Mouse (Mus musculus) midbrain, embryonic 16.5 days (tissue): Measurements from ENCODE around the gene Terb1. TPM values are rescaled to one million over a fixed set of nuclear protein-coding genes. Genes with fewer than 3 reads are reported as not detected.
A peak's percentile ranks its signal among the peaks of the same experiment; 100 is the strongest.

Source experiments
- ATAC-seq: fragments of 200-750 bp; cut with Nextera tagmentation; 2 replicates; pipeline ENCODE4 v1.8.0; 2017; ENCODE audit warnings: moderate TSS enrichment
- H3K27ac ChIP-seq: fragments of 300-500 bp; sonication (generic); 2 replicates; pipeline ENCODE4 v1.5.1; 2014; ENCODE audit warnings: mild to moderate bottlenecking, low read length, mixed read lengths
- H3K27me3 ChIP-seq: fragments of 300-500 bp; sonication (generic); 2 replicates; pipeline ENCODE4 v1.6.1; 2014; ENCODE audit warnings: low read depth, low read length, mixed read lengths; ENCODE audit not compliant: control insufficient read depth, insufficient read depth
- H3K36me3 ChIP-seq: fragments of 300-500 bp; sonication (generic); 2 replicates; pipeline ENCODE4 v1.6.1; 2014; ENCODE audit warnings: mild to moderate bottlenecking, low read length, moderate library complexity, mixed read lengths; ENCODE audit not compliant: control insufficient read depth, insufficient read depth
- H3K4me1 ChIP-seq: fragments of 300-500 bp; sonication (generic); 2 replicates; pipeline ENCODE4 v1.6.1; 2014; ENCODE audit warnings: mild to moderate bottlenecking, low read length, mixed read lengths; ENCODE audit not compliant: control insufficient read depth, insufficient read depth
- H3K4me2 ChIP-seq: fragments of 300-500 bp; sonication (generic); 2 replicates; pipeline ENCODE4 v1.6.1; 2014; ENCODE audit warnings: mild to moderate bottlenecking, low read length, mixed read lengths
- H3K4me3 ChIP-seq: fragments of 300-500 bp; sonication (generic); 2 replicates; pipeline ENCODE4 v1.5.1; 2014; ENCODE audit warnings: low read depth, mild to moderate bottlenecking, low read length, moderate library complexity, mixed read lengths
- H3K9ac ChIP-seq: fragments of 300-500 bp; sonication (generic); 2 replicates; pipeline ENCODE4 v1.6.1; 2014; ENCODE audit warnings: low read depth, low read length, mixed read lengths
- H3K9me3 ChIP-seq: fragments of 300-500 bp; sonication (generic); replicated peaks from 2 replicates; pipeline ENCODE4 v1.6.1; 2014; ENCODE audit warnings: mild to moderate bottlenecking, low read length, mixed read lengths; ENCODE audit not compliant: control insufficient read depth, poor library complexity, severe bottlenecking
- WGBS: fragments of 180-500 bp; shearing (Covaris S2); extraction: QIAGEN DNeasy Blood & Tissue Kit; methylation state at CpG from one replicate; pipeline ENCODE4 v1.1.7; 2014; 5-methylcytosine and 5-hydroxymethylcytosine counted together
- polyA plus RNA-seq: library from polyadenylated mRNA; unstranded; fragments of >200 nt; fragmentation: Nextera tagmentation; extraction: Ambion mirVana; gene quantifications from 2 replicates; pipeline ENCODE4 v1.2.1, GENCODE M21; 2015

Terb1 gene
- 0.70 and 0.81 TPM in 2 replicates for polyA plus RNA-seq

DNA sequence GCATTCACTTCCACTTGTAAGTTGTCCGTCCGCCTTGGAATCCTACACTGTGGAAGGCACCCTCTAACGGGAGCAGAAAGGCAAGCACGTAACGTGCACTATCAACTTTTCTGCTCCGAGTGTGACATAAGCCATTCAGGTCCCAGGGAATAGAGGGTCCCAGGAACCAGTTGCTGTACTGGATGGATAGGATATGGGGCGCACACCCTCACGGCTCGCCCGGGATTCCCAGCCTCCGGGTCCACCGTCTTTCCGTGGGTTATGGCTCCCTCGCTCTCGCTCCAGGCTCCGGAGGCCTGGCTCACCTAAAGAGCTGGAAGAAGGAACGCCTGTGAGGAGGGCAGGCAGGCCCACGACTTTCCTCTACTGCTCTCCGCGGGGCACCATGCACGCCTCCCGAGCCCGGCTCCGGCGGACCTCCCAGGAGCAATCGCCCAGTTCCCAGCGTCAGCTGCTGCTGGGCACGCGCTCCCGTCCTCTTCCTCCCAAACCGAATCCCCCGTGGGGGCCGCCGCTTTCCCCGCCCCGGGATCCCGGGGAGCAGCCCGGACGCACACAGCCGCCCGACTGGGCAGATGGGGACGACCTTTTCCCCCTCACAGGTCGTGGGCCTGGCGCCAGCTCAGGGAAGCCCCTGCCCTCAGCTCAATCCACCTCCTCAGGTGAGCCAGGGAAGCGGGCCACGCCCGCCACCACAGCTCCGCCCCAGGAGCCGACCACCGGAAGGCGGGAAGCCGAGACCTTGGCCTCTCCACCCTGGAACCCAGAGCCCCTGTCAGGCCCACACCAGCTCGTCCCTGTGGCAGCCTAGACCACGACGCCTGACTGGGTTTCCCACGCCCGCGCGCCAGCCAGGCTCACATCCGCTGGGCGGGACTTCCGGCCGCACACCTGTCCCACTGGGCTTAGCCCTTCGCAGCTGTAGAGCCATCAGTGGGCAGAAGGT lies at the start of gene Terb1:
Terb1 (minus strand) TSS at position 850 of the 946 bp plus-strand sequence.
- ATAC-seq, result peak; percentile 93
- Histone ChIP-seq H3K9ac (peak within 1 kb of the TSS; percentile 86), H3K4me3 (peak within 1 kb of the TSS; percentile 73), H3K27me3 (no peaks in the 10 kb centered on the region), H3K36me3 (peaks cover 12% of the 10 kb centered on the region), H3K9me3 (no peaks in the 10 kb centered on the region), H3K4me1 (no peaks in the 10 kb centered on the region), H3K27ac (peak within 1 kb of the TSS; percentile 47; the same call in 1 of the 2 replicates), H3K4me2 (peak within 1 kb of the TSS; percentile 100)
- 2% methylated on average over 63 of the region's 64 CpGs for WGBS

DNA sequence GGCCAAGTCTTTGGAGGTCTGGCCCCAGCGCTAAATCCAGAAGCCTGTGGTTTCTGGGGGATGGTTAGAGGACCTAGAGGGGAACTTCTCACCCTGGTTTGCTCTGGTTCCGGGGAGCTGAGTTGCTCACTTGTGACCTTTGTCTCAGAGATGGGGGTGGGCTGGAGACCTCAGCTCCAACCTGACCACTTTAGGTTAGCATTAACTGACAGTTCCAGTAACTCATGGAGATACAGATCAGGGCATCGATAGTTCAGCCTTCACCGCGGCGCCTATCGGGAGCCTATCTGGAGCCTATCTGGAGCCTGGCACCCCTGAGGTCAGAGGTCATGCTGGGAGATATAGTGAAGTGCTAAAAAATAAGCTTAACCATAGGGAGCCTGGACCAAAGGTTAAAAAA lies 47.5 kb upstream of the Terb1 start:
- Histone ChIP-seq H3K9ac (no peak overlapping the region), H3K4me1 (no peaks in the 10 kb centered on the region), H3K27me3 (no peaks in the 10 kb centered on the region), H3K36me3 (no peaks in the 10 kb centered on the region), H3K27ac (no peak overlapping the region), H3K9me3 (no peaks in the 10 kb centered on the region), H3K4me2 (no peak overlapping the region), H3K4me3 (no peak overlapping the region)
- no peak for ATAC-seq
- WGBS, result 88% methylated on average over 7 of the region's 7 CpGs

- Histone ChIP-seq H3K27ac (no peak overlapping the region), H3K9me3 (no peaks in the 10 kb centered on the region), H3K4me1 (no peaks in the 10 kb centered on the region), H3K4me2 (no peak overlapping the region), H3K9ac (no peak overlapping the region), H3K27me3 (no peaks in the 10 kb centered on the region), H3K4me3 (no peak overlapping the region), H3K36me3 (no peaks in the 10 kb centered on the region)
- ATAC-seq, result no peak
- WGBS, result 84% methylated on average over 4 of the region's 4 CpGs
Observed at GRCm38 (mm10) chr8:104555191-104555590, 45.5 kb upstream of the Terb1 start.

- Histone ChIP-seq H3K4me2 (no peak overlapping the region), H3K4me3 (no peak overlapping the region), H3K36me3 (no peaks in the 10 kb centered on the region), H3K9me3 (no peaks in the 10 kb centered on the region), H3K27me3 (peaks cover 39% of the 10 kb centered on the region), H3K4me1 (peaks cover 10% of the 10 kb centered on the region; the same call in 1 of the 2 replicates), H3K9ac (no peak overlapping the region), H3K27ac (no peak overlapping the region)
- WGBS, result 80% methylated on average over 8 of the region's 8 CpGs
- no peak for ATAC-seq
Observed at GRCm38 (mm10) chr8:104543440-104544045, 33.8 kb upstream of the Terb1 start.

DNA sequence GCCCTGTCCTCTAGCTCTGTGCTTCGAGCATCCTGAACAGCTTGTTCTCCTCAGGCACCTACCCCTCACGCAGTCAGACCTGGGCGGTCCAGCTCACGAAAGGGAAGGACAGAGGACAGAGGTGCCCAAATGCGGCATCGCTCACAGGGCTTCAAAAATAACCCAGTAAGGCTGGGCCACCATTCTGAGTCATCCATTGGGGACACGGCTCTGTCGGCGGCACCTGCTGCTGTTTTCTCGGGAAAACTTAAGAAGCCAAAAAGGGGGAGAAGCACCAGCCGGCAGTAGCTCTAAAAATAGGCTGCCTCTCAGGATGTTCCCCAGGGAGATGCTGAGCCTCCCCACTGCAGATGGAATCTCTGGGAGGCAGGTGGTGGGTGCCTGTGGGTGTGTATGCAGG lies 32.5 kb upstream of the Terb1 start:
- no peak overlapping the region for H3K9ac ChIP-seq
- peak overlapping the region; percentile 100; the same call in 1 of the 2 replicates for H3K4me2 ChIP-seq
- H3K27me3 ChIP-seq, result peaks cover 39% of the 10 kb centered on the region
- H3K9me3 ChIP-seq, result no peaks in the 10 kb centered on the region
- H3K4me3 ChIP-seq, result no peak overlapping the region
- H3K4me1 ChIP-seq, result peaks cover 10% of the 10 kb centered on the region; the same call in 1 of the 2 replicates
- no peak overlapping the region for H3K27ac ChIP-seq
- ATAC-seq, result no peak
- WGBS, result 10% methylated on average over 11 of the region's 11 CpGs
- no peaks in the 10 kb centered on the region for H3K36me3 ChIP-seq

DNA sequence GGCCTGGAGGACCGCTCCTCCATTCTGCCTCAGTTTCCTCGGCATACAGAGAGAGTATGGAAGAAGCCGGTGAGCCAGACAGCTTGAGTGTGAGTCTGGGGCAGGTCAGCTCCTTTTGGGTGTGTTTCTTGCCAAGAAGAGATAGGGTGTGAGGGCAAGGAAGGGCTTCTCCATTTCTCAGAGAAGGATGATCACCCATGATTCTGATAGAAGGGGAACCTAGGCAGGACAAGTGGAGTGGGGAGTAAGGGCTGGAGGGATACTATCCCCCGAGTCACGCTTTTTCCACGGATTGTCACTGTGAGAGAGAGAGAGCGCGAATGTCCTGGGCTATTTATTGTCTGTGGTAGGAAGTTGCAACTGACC lies 31.8 kb upstream of the Terb1 start:
- H3K27ac ChIP-seq, result no peak overlapping the region
- H3K9ac ChIP-seq, result peak overlapping the region; percentile 60
- peak overlapping the region; percentile 62 for H3K4me3 ChIP-seq
- no peak; the same call in 1 of the 2 replicates for ATAC-seq
- H3K27me3 ChIP-seq, result peaks cover 39% of the 10 kb centered on the region
- peak overlapping the region; percentile 100 for H3K4me2 ChIP-seq
- H3K36me3 ChIP-seq, result no peaks in the 10 kb centered on the region
- no peaks in the 10 kb centered on the region for H3K9me3 ChIP-seq
- 11% methylated on average over 8 of the region's 8 CpGs for WGBS
- H3K4me1 ChIP-seq, result peaks cover 10% of the 10 kb centered on the region; the same call in 1 of the 2 replicates

DNA sequence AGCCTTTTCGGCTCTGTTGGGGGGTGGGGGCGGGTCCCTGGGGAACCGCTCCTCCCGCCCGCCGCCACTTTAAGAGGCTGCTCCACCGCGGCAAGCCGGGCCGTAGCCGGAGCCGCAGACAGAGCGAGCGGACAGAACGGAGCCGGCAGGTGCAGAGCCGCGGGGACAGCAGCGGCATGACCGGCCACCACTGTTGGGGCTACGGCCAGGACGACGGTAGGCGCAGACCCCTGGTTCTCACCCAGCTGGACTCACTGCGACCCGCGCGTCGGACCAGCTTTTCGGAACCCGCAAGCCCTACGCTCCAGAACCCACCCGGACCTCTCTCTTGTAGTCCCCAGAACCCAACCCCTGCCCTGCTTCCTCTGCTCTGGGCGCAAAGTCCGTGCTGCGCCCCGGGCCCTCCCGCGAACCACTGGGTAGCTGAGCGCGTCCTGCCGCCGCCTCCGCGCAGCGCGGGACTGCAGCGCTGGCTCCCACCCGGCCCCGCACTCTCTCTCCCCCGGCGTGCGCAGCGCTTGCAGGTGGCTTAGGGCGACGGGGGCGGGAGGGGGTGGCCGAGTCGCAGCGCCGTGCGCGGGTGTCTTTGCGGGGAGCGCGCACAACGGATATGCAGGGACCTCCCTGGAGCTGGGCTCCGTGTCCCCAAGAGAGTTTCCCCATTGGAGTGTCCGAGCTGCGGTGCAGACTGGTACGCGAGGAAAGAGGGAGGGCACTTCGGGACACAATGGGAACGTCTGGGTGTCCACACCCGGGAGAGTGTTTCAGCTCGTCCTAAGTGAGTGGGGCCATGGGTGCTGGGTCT lies 31.2 kb upstream of the Terb1 start:
- under 1% methylated on average over 64 of the region's 76 CpGs for WGBS
- H3K4me3 ChIP-seq, result peak overlapping the region; percentile 62
- H3K9ac ChIP-seq, result peak overlapping the region; percentile 60
- no peaks in the 10 kb centered on the region for H3K36me3 ChIP-seq
- ATAC-seq, result peak; percentile 70
- no peaks in the 10 kb centered on the region for H3K9me3 ChIP-seq
- H3K27ac ChIP-seq, result no peak overlapping the region
- H3K4me2 ChIP-seq, result peak overlapping the region; percentile 100
- peaks cover 10% of the 10 kb centered on the region; the same call in 1 of the 2 replicates for H3K4me1 ChIP-seq
- peaks cover 39% of the 10 kb centered on the region for H3K27me3 ChIP-seq

GRCm38 (mm10) chr8:104540238-104540637 lies 30.5 kb upstream of the Terb1 start:
- no peaks in the 10 kb centered on the region for H3K9me3 ChIP-seq
- peaks cover 10% of the 10 kb centered on the region; the same call in 1 of the 2 replicates for H3K4me1 ChIP-seq
- H3K4me2 ChIP-seq, result peak overlapping the region; percentile 100
- peak overlapping the region; percentile 60; the same call in 1 of the 2 replicates for H3K9ac ChIP-seq
- WGBS, result 34% methylated on average over 7 of the region's 7 CpGs
- H3K27ac ChIP-seq, result no peak overlapping the region
- ATAC-seq, result no peak
- peak overlapping the region; percentile 62 for H3K4me3 ChIP-seq
- peaks cover 39% of the 10 kb centered on the region for H3K27me3 ChIP-seq
- no peaks in the 10 kb centered on the region for H3K36me3 ChIP-seq
